Comparison of ENCODE assay signal across 11 mouse cellular contexts in the genomic region with DNA sequence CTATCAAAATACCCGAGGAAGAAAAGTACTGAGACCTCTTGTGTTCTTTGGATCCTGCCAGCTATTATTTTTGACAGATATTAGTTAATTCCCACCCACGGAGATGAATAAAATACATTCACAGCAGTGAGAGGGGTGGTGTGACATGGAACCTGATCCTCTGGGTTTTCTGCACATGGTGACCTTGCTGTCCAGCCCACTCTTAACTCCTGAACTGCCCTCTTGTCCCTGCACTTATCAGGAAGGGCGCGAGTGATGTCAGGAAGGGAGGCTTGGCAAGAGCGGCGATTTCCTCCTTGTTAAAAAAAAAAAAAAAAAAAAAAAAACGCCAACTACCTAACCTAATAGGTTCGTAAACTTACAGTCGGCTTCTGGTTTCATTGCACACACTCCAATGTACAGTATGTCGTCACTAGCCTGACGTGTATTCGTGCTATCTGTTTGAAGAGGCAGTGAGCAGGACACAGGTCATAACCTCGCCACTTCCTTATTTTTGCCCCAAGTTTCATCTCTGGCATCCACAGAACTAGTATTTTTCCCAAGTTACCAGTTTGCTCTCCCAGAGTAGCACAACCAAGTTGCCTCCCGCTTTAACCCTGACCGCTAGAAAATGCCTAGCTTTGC.
DNase-seq lines count a peak whose midpoint lies in the region; TF ChIP-seq lines count a peak whose summit lies in the region.
"Had no signal": no experiment of that assay in that cellular context is flagged by ENCODE, and none has a peak within 500 bp of the region (broad histone marks: within the 10 kb centered on the region; RNA-seq: fewer than 3 reads in every experiment).

No protein-coding gene starts in this region.

- peak overlapping the region; percentile 59 for H3K4me3 ChIP-seq in gastrocnemius, adult 2 months
- H3K4me3 ChIP-seq in testis, adult 2 months (ENCODE audit: control insufficient read depth, low read depth, low read length) = peak overlapping the region; percentile 18
- H3K4me3 ChIP-seq: intestine, embryonic 15.5 days; neural tube, embryonic 13.5 days had no signal

- no peaks in the 10 kb centered on the region for H3K36me3 ChIP-seq in testis, adult 2 months (ENCODE audit: control insufficient read depth, insufficient read depth, low read length)
- H3K36me3 ChIP-seq: intestine, embryonic 15.5 days; neural tube, embryonic 13.5 days had no signal

- no peak for TF ChIP-seq POLR2A in testis, adult 2 months (IDR thresholded peaks at IDR 0.05; ENCODE audit: control insufficient read depth, low read depth, low read length)

- intact Hi-C loops in gastrocnemius, adult 2 months (cut with DNase I) = no loop called here
- intact Hi-C loops in gastrocnemius, postnatal 36 days (cut with DNase I) = no loop called here
- intact Hi-C loops in left cerebral cortex, postnatal 14 days (cut with DNase I) = no loop called here

- TF ChIP-seq CTCF in gastrocnemius, adult 2 months (IDR thresholded peaks at IDR 0.05) = no peak
- no peak for TF ChIP-seq CTCF in testis, adult 2 months (IDR thresholded peaks at IDR 0.05; ENCODE audit: control insufficient read depth, insufficient read depth, insufficient replicate concordance, low read depth, low read length)

- DNase-seq in gastrocnemius, adult 2 months = no peak
- DNase-seq in gastrocnemius, postnatal 36 days = no peak
- no peak for DNase-seq in testis, postnatal 10 days (ENCODE audit: low spot score)
- DNase-seq in heart, postnatal 4 days = peak; percentile 8
- DNase-seq in left cerebral cortex, postnatal 14 days (ENCODE audit: low spot score in 2 of 2) = no peak
- no peak for DNase-seq in cerebellum, postnatal 4 days (ENCODE audit: low spot score in 2 of 2)
- DNase-seq in spleen, adult 18-20 months = no peak

- peak overlapping the region; percentile 35; the same call in 1 of the 2 replicates for H3K27ac ChIP-seq in gastrocnemius, adult 2 months
- no peak overlapping the region for H3K27ac ChIP-seq in testis, adult 2 months (ENCODE audit: control insufficient read depth, insufficient read depth, low read depth, low read length)
- H3K27ac ChIP-seq: intestine, embryonic 15.5 days; macrophage; neural tube, embryonic 13.5 days had no signal

- no peaks in the 10 kb centered on the region for H3K27me3 ChIP-seq in testis, adult 2 months (ENCODE audit: control insufficient read depth, insufficient read depth, low read length)
- H3K27me3 ChIP-seq: intestine, embryonic 15.5 days had no signal

- peaks cover 6% of the 10 kb centered on the region for H3K4me1 ChIP-seq in testis, adult 2 months (ENCODE audit: control insufficient read depth, insufficient read depth, low read length)
- H3K4me1 ChIP-seq: intestine, embryonic 15.5 days had no signal
